Mouse (Mus musculus): ENCODE results near the gene Pxn. TPM values are rescaled to one million over a fixed set of nuclear protein-coding genes. Genes with fewer than 3 reads are reported as not detected.
A peak's percentile ranks its signal among the peaks of the same experiment; 100 is the strongest.
"Not testable (repeated sequence)": the region's sequence is repeated elsewhere in the genome, so short reads cannot be mapped to it uniquely, and the experiment has no call there.

Gene Pxn
- polyA plus RNA-seq, 1 experiment from 2014 or later, result 20.6 TPM

GRCm38 (mm10) chr5:115491771-115492322, 14.6 kb upstream of the Pxn start:
- Histone ChIP-seq H3K9ac (replicated peaks; ENCODE audit: low read depth, low read length) (0 out of 2 replicates have a peak overlapping the region, but pooled peaks have one; percentile 3), H3K4me2 (ENCODE audit: low read length) (peak overlapping the region; percentile 28), H3K4me1 (replicated peaks; ENCODE audit: control insufficient read depth, insufficient read depth, low read length) (peaks cover 25% of the 10 kb centered on the region), H3K9me3 (ENCODE audit: control insufficient read depth, low read length) (no peaks in the 10 kb centered on the region), H3K27ac (ENCODE audit: low read length) (no peak overlapping the region), H3K27me3 (replicated peaks; ENCODE audit: control insufficient read depth, insufficient read depth, low read length) (no peaks in the 10 kb centered on the region), H3K4me3 (replicated peaks; ENCODE audit: low read length) (no peak overlapping the region), H3K36me3 (ENCODE audit: control insufficient read depth, insufficient read depth) (no peaks in the 10 kb centered on the region)
- ATAC-seq, result no peak
- WGBS, result 6% methylated on average over 28 of the region's 28 CpGs

- H3K36me3 ChIP-seq (ENCODE audit: control insufficient read depth, insufficient read depth), result no peaks in the 10 kb centered on the region
Observed at GRCm38 (mm10) chr5:115492711-115493335, 13.7 kb upstream of the Pxn start.

GRCm38 (mm10) chr5:115493441-115493840, 13.0 kb upstream of the Pxn start:
- H3K4me3 ChIP-seq (replicated peaks; ENCODE audit: low read length), result no peak overlapping the region
- WGBS, result 32% methylated on average over 5 of the region's 5 CpGs
- no peaks in the 10 kb centered on the region for H3K36me3 ChIP-seq (ENCODE audit: control insufficient read depth, insufficient read depth)
- H3K9ac ChIP-seq (replicated peaks; ENCODE audit: low read depth, low read length), result no peak overlapping the region
- H3K27me3 ChIP-seq (replicated peaks; ENCODE audit: control insufficient read depth, insufficient read depth, low read length), result no peaks in the 10 kb centered on the region
- peaks cover 25% of the 10 kb centered on the region for H3K4me1 ChIP-seq (replicated peaks; ENCODE audit: control insufficient read depth, insufficient read depth, low read length)
- H3K4me2 ChIP-seq (ENCODE audit: low read length), result no peak overlapping the region
- no peak for ATAC-seq
- no peaks in the 10 kb centered on the region for H3K9me3 ChIP-seq (ENCODE audit: control insufficient read depth, low read length)
- H3K27ac ChIP-seq (ENCODE audit: low read length), result no peak overlapping the region

More at GRCm38 (mm10) chr5:115492711-115493335, 13.7 kb upstream of the Pxn start:
- Histone ChIP-seq H3K4me2 (ENCODE audit: low read length) (no peak overlapping the region), H3K4me3 (replicated peaks; ENCODE audit: low read length) (no peak overlapping the region), H3K4me1 (replicated peaks; ENCODE audit: control insufficient read depth, insufficient read depth, low read length) (peaks cover 25% of the 10 kb centered on the region), H3K27me3 (replicated peaks; ENCODE audit: control insufficient read depth, insufficient read depth, low read length) (no peaks in the 10 kb centered on the region), H3K9ac (replicated peaks; ENCODE audit: low read depth, low read length) (no peak overlapping the region), H3K27ac (ENCODE audit: low read length) (no peak overlapping the region), H3K9me3 (ENCODE audit: control insufficient read depth, low read length) (no peaks in the 10 kb centered on the region)
- no peak for ATAC-seq
- WGBS, result 77% methylated on average over 6 of the region's 6 CpGs

GRCm38 (mm10) chr5:115495618-115496017, 10.9 kb upstream of the Pxn start:
- H3K4me1 ChIP-seq (replicated peaks; ENCODE audit: control insufficient read depth, insufficient read depth, low read length), result peaks cover 19% of the 10 kb centered on the region
- not testable (repeated sequence) for H3K9me3 ChIP-seq (ENCODE audit: control insufficient read depth, low read length); H3K9ac ChIP-seq (replicated peaks; ENCODE audit: low read depth, low read length); H3K27ac ChIP-seq (ENCODE audit: low read length); H3K4me3 ChIP-seq (replicated peaks; ENCODE audit: low read length); H3K27me3 ChIP-seq (replicated peaks; ENCODE audit: control insufficient read depth, insufficient read depth, low read length); H3K36me3 ChIP-seq (ENCODE audit: control insufficient read depth, insufficient read depth); ATAC-seq; H3K4me2 ChIP-seq (ENCODE audit: low read length)
- 69% methylated on average over 3 of the region's 3 CpGs for WGBS

- Histone ChIP-seq H3K9me3 (ENCODE audit: control insufficient read depth, low read length) (no peaks in the 10 kb centered on the region), H3K27me3 (replicated peaks; ENCODE audit: control insufficient read depth, insufficient read depth, low read length) (no peaks in the 10 kb centered on the region), H3K36me3 (ENCODE audit: control insufficient read depth, insufficient read depth) (no peaks in the 10 kb centered on the region), H3K4me3 (replicated peaks; ENCODE audit: low read length) (no peak overlapping the region), H3K27ac (ENCODE audit: low read length) (no peak overlapping the region), H3K4me1 (replicated peaks; ENCODE audit: control insufficient read depth, insufficient read depth, low read length) (peaks cover 10% of the 10 kb centered on the region), H3K9ac (replicated peaks; ENCODE audit: low read depth, low read length) (no peak overlapping the region), H3K4me2 (ENCODE audit: low read length) (no peak overlapping the region)
- 83% methylated on average over 7 of the region's 7 CpGs for WGBS
- no peak for ATAC-seq
Observed at GRCm38 (mm10) chr5:115497033-115497432, 9.4 kb upstream of the Pxn start.

- Histone ChIP-seq H3K36me3 (ENCODE audit: control insufficient read depth, insufficient read depth) (no peaks in the 10 kb centered on the region), H3K4me2 (ENCODE audit: low read length) (no peak overlapping the region), H3K4me1 (replicated peaks; ENCODE audit: control insufficient read depth, insufficient read depth, low read length) (peaks cover 6% of the 10 kb centered on the region), H3K27me3 (replicated peaks; ENCODE audit: control insufficient read depth, insufficient read depth, low read length) (no peaks in the 10 kb centered on the region), H3K27ac (ENCODE audit: low read length) (no peak overlapping the region), H3K9ac (replicated peaks; ENCODE audit: low read depth, low read length) (no peak overlapping the region), H3K4me3 (replicated peaks; ENCODE audit: low read length) (no peak overlapping the region), H3K9me3 (ENCODE audit: control insufficient read depth, low read length) (no peaks in the 10 kb centered on the region)
- no peak for ATAC-seq
- 59% methylated on average over 9 of the region's 9 CpGs for WGBS
Observed at GRCm38 (mm10) chr5:115498307-115499240, 7.9 kb upstream of the Pxn start.

GRCm38 (mm10) chr5:115500383-115500935, 6.0 kb upstream of the Pxn start:
- Histone ChIP-seq H3K9me3 (ENCODE audit: control insufficient read depth, low read length) (no peaks in the 10 kb centered on the region), H3K4me2 (ENCODE audit: low read length) (no peak overlapping the region), H3K9ac (replicated peaks; ENCODE audit: low read depth, low read length) (no peak overlapping the region), H3K36me3 (ENCODE audit: control insufficient read depth, insufficient read depth) (no peaks in the 10 kb centered on the region), H3K4me3 (replicated peaks; ENCODE audit: low read length) (no peak overlapping the region), H3K27ac (ENCODE audit: low read length) (no peak overlapping the region), H3K4me1 (replicated peaks; ENCODE audit: control insufficient read depth, insufficient read depth, low read length) (no peaks in the 10 kb centered on the region), H3K27me3 (replicated peaks; ENCODE audit: control insufficient read depth, insufficient read depth, low read length) (no peaks in the 10 kb centered on the region)
- ATAC-seq, result no peak
- 87% methylated on average over 12 of the region's 12 CpGs for WGBS

- H3K9ac ChIP-seq (replicated peaks; ENCODE audit: low read depth, low read length), result no peak overlapping the region
- H3K4me2 ChIP-seq (ENCODE audit: low read length), result no peak overlapping the region
- 57% methylated on average over 12 of the region's 12 CpGs for WGBS
- no peak for ATAC-seq
- no peaks in the 10 kb centered on the region for H3K36me3 ChIP-seq (ENCODE audit: control insufficient read depth, insufficient read depth)
- H3K27ac ChIP-seq (ENCODE audit: low read length), result no peak overlapping the region
- H3K4me1 ChIP-seq (replicated peaks; ENCODE audit: control insufficient read depth, insufficient read depth, low read length), result peaks cover 11% of the 10 kb centered on the region
- H3K27me3 ChIP-seq (replicated peaks; ENCODE audit: control insufficient read depth, insufficient read depth, low read length), result no peaks in the 10 kb centered on the region
- no peak overlapping the region for H3K4me3 ChIP-seq (replicated peaks; ENCODE audit: low read length)
- H3K9me3 ChIP-seq (ENCODE audit: control insufficient read depth, low read length), result no peaks in the 10 kb centered on the region
Observed at GRCm38 (mm10) chr5:115503035-115503434, 3.4 kb upstream of the Pxn start.

GRCm38 (mm10) chr5:115505617-115506016, 859 bp upstream of the Pxn start:
- not testable (repeated sequence) for H3K36me3 ChIP-seq (ENCODE audit: control insufficient read depth, insufficient read depth); ATAC-seq; H3K9me3 ChIP-seq (ENCODE audit: control insufficient read depth, low read length); H3K27me3 ChIP-seq (replicated peaks; ENCODE audit: control insufficient read depth, insufficient read depth, low read length); H3K9ac ChIP-seq (replicated peaks; ENCODE audit: low read depth, low read length); H3K4me2 ChIP-seq (ENCODE audit: low read length); H3K4me3 ChIP-seq (replicated peaks; ENCODE audit: low read length); H3K27ac ChIP-seq (ENCODE audit: low read length)
- 79% methylated on average over 4 of the region's 4 CpGs for WGBS
- peaks cover 32% of the 10 kb centered on the region for H3K4me1 ChIP-seq (replicated peaks; ENCODE audit: control insufficient read depth, insufficient read depth, low read length)

Measured in forebrain, embryonic 16.5 days (tissue).